Mouse (Mus musculus) brain, embryonic 14.5 days (tissue): ENCODE results near the gene C1qtnf1.

Experiments
- CTCF ChIP-seq: fragments of 200-500 bp; IDR thresholded peaks from 2 replicates; pipeline ENCODE4 v1.5.1; 2012; ENCODE audit warnings: inconsistent platforms, mild to moderate bottlenecking, moderate library complexity, borderline replicate concordance; ENCODE audit not compliant: insufficient read depth, insufficient read length; ENCODE audit errors: extremely low read depth
- POLR2A ChIP-seq: fragments of 200-500 bp; IDR thresholded peaks from 2 replicates; pipeline ENCODE4 v1.6.1; 2012; ENCODE audit warnings: mild to moderate bottlenecking, inconsistent platforms, borderline replicate concordance; ENCODE audit not compliant: poor library complexity, insufficient read depth, insufficient read length, severe bottlenecking; ENCODE audit errors: extremely low read depth

- TF ChIP-seq POLR2A (no peak), CTCF (no peak)
Observed at GRCm38 (mm10) chr11:118488907-118489270, 60.9 kb downstream of the C1qtnf1 start.
